Mouse (Mus musculus) limb, embryonic 11.5 days (tissue): ENCODE results near the gene Thumpd3. TPM values are rescaled to one million over a fixed set of nuclear protein-coding genes. Genes with fewer than 3 reads are reported as not detected.

Experiments
- ATAC-seq: fragments of 200-750 bp; cut with Nextera tagmentation; 2 replicates; pipeline ENCODE4 v1.8.0; 2017; ENCODE audit warnings: low read depth; ENCODE audit not compliant: insufficient number of reproducible peaks, low FRiP score, low TSS enrichment
- DNase-seq: peaks from one replicate; pipeline ENCODE4 v3.0.0-alpha.2; 2015; ENCODE audit warnings: low spot score
- H3K27ac ChIP-seq: fragments of 300-500 bp; sonication (generic); replicated peaks from 2 replicates; pipeline ENCODE4 v1.5.1; 2014; ENCODE audit warnings: low read depth, mild to moderate bottlenecking, low read length
- H3K27me3 ChIP-seq: fragments of 300-500 bp; sonication (generic); 2 replicates; pipeline ENCODE4 v1.6.1; 2014; ENCODE audit warnings: mild to moderate bottlenecking, low read length, mixed read lengths; ENCODE audit not compliant: control insufficient read depth, insufficient read depth
- H3K36me3 ChIP-seq: fragments of 300-500 bp; sonication (generic); 2 replicates; pipeline ENCODE4 v1.6.1; 2014; ENCODE audit warnings: mild to moderate bottlenecking, low read length, moderate library complexity, mixed read lengths; ENCODE audit not compliant: control insufficient read depth, insufficient read depth
- H3K4me1 ChIP-seq: fragments of 300-500 bp; sonication (generic); 2 replicates; pipeline ENCODE4 v1.6.1; 2014; ENCODE audit warnings: low read length, mixed read lengths; ENCODE audit not compliant: control insufficient read depth, insufficient read depth
- H3K4me2 ChIP-seq: fragments of 300-500 bp; sonication (generic); 2 replicates; pipeline ENCODE4 v1.6.1; 2014; ENCODE audit warnings: low read depth, mild to moderate bottlenecking, moderate library complexity; ENCODE audit not compliant: severe bottlenecking
- H3K4me3 ChIP-seq: fragments of 300-500 bp; sonication (generic); 2 replicates; pipeline ENCODE4 v1.5.1; 2014; ENCODE audit warnings: low read depth, low read length
- H3K9ac ChIP-seq: fragments of 300-500 bp; sonication (generic); 2 replicates; pipeline ENCODE4 v1.6.1; 2014; ENCODE audit warnings: mild to moderate bottlenecking, low read length
- H3K9me3 ChIP-seq: fragments of 300-500 bp; sonication (generic); 2 replicates; pipeline ENCODE4 v1.6.1; 2016; ENCODE audit warnings: low read length; ENCODE audit not compliant: control insufficient read depth
- WGBS: fragments of 180-500 bp; shearing (Covaris S2); extraction: QIAGEN DNeasy Blood & Tissue Kit; methylation state at CpG from one replicate; pipeline ENCODE4 v1.1.7; 2014; 5-methylcytosine and 5-hydroxymethylcytosine counted together
- polyA plus RNA-seq: library from polyadenylated mRNA; unstranded; fragments of >200 nt; fragmentation: Nextera tagmentation; extraction: Ambion mirVana; gene quantifications from 2 replicates; pipeline ENCODE4 v1.2.1, GENCODE M21; 2014

The Thumpd3 gene
- polyA plus RNA-seq, 1 experiment from 2014 or later = 42.4 TPM

GRCm38 (mm10) chr6:113013550-113013949 lies 32.5 kb upstream of the Thumpd3 start:
- Histone ChIP-seq H3K36me3 (no peaks in the 10 kb centered on the region), H3K4me3 (no peak overlapping the region), H3K27me3 (no peaks in the 10 kb centered on the region), H3K9me3 (no peaks in the 10 kb centered on the region), H3K27ac (peak overlapping the region; percentile 81; the same call in 1 of the 2 replicates), H3K4me1 (peaks cover 6% of the 10 kb centered on the region), H3K9ac (no peak overlapping the region), H3K4me2 (no peak overlapping the region)
- WGBS = 86% methylated on average over 4 of the region's 4 CpGs
- DNase-seq (no peak), ATAC-seq (no peak)

GRCm38 (mm10) chr6:113017500-113018047 lies 28.5 kb upstream of the Thumpd3 start:
- Histone ChIP-seq H3K9ac (no peak overlapping the region), H3K36me3 (no peaks in the 10 kb centered on the region), H3K27me3 (no peaks in the 10 kb centered on the region), H3K27ac (no peak overlapping the region), H3K4me3 (no peak overlapping the region), H3K4me1 (peaks cover 6% of the 10 kb centered on the region), H3K4me2 (no peak overlapping the region), H3K9me3 (no peaks in the 10 kb centered on the region)
- peak; percentile 25 for DNase-seq
- ATAC-seq = no peak
- WGBS = 45% methylated on average over 12 of the region's 12 CpGs

- no peaks in the 10 kb centered on the region for H3K27me3 ChIP-seq
- WGBS = 31% methylated on average over 6 of the region's 6 CpGs
- no peaks in the 10 kb centered on the region for H3K36me3 ChIP-seq
- no peak overlapping the region for H3K4me3 ChIP-seq
- no peak for DNase-seq
- no peak overlapping the region for H3K27ac ChIP-seq
- H3K4me1 ChIP-seq = peaks cover 6% of the 10 kb centered on the region
- no peak for ATAC-seq
- H3K9me3 ChIP-seq = no peaks in the 10 kb centered on the region
- no peak overlapping the region for H3K9ac ChIP-seq
- H3K4me2 ChIP-seq = no peak overlapping the region
These were observed 27.9 kb upstream of the Thumpd3 start for GRCm38 (mm10) chr6:113018139-113018538.

GRCm38 (mm10) chr6:113024866-113025265 lies 21.2 kb upstream of the Thumpd3 start:
- DNase-seq = no peak
- H3K36me3 ChIP-seq = no peaks in the 10 kb centered on the region
- no peak overlapping the region for H3K9ac ChIP-seq
- H3K4me2 ChIP-seq = no peak overlapping the region
- WGBS = 52% methylated on average over 8 of the region's 8 CpGs
- no peaks in the 10 kb centered on the region for H3K4me1 ChIP-seq
- no peaks in the 10 kb centered on the region for H3K27me3 ChIP-seq
- ATAC-seq = no peak
- no peak overlapping the region for H3K27ac ChIP-seq
- no peak overlapping the region for H3K4me3 ChIP-seq
- no peaks in the 10 kb centered on the region for H3K9me3 ChIP-seq

GRCm38 (mm10) chr6:113025774-113026173 lies 20.3 kb upstream of the Thumpd3 start:
- WGBS = 85% methylated on average over 5 of the region's 5 CpGs

GRCm38 (mm10) chr6:113027446-113027845 lies 18.6 kb upstream of the Thumpd3 start:
- no peak overlapping the region for H3K4me3 ChIP-seq
- no peak overlapping the region for H3K27ac ChIP-seq
- H3K27me3 ChIP-seq = no peaks in the 10 kb centered on the region
- H3K4me1 ChIP-seq = no peaks in the 10 kb centered on the region
- 53% methylated on average over 2 of the region's 2 CpGs for WGBS
- ATAC-seq = no peak
- no peak overlapping the region for H3K4me2 ChIP-seq
- H3K36me3 ChIP-seq = no peaks in the 10 kb centered on the region
- no peaks in the 10 kb centered on the region for H3K9me3 ChIP-seq
- no peak overlapping the region for H3K9ac ChIP-seq
- no peak for DNase-seq

More at GRCm38 (mm10) chr6:113025774-113026173, 20.3 kb upstream of the Thumpd3 start:
- H3K36me3 ChIP-seq = no peaks in the 10 kb centered on the region
- H3K9ac ChIP-seq = no peak overlapping the region
- DNase-seq = no peak
- no peak overlapping the region for H3K4me3 ChIP-seq
- ATAC-seq = no peak
- no peak overlapping the region for H3K27ac ChIP-seq
- no peaks in the 10 kb centered on the region for H3K27me3 ChIP-seq
- H3K4me1 ChIP-seq = no peaks in the 10 kb centered on the region
- no peak overlapping the region for H3K4me2 ChIP-seq
- H3K9me3 ChIP-seq = no peaks in the 10 kb centered on the region

- H3K27ac ChIP-seq = no peak overlapping the region
- ATAC-seq (no peak), DNase-seq (no peak)
- 73% methylated on average over 3 of the region's 3 CpGs for WGBS
- no peaks in the 10 kb centered on the region for H3K36me3 ChIP-seq
- no peaks in the 10 kb centered on the region for H3K27me3 ChIP-seq
- no peak overlapping the region for H3K9ac ChIP-seq
- H3K4me2 ChIP-seq = no peak overlapping the region
- no peak overlapping the region for H3K4me3 ChIP-seq
- no peaks in the 10 kb centered on the region for H3K9me3 ChIP-seq
- no peaks in the 10 kb centered on the region for H3K4me1 ChIP-seq
These were observed 17.0 kb upstream of the Thumpd3 start for GRCm38 (mm10) chr6:113029006-113029405.

GRCm38 (mm10) chr6:113030553-113030952 lies 15.5 kb upstream of the Thumpd3 start:
- DNase-seq (no peak), ATAC-seq (no peak)
- Histone ChIP-seq H3K36me3 (no peaks in the 10 kb centered on the region), H3K9me3 (no peaks in the 10 kb centered on the region), H3K4me1 (no peaks in the 10 kb centered on the region), H3K27ac (no peak overlapping the region), H3K4me2 (no peak overlapping the region), H3K4me3 (no peak overlapping the region), H3K9ac (no peak overlapping the region), H3K27me3 (no peaks in the 10 kb centered on the region)
- 77% methylated on average over 3 of the region's 3 CpGs for WGBS
